Mouse (Mus musculus) urinary bladder, postnatal 4 days (tissue): Measurements from ENCODE around the gene Tmem116.
"Not testable (repeated sequence)": the region's sequence is repeated elsewhere in the genome, so short reads cannot be mapped to it uniquely, and the experiment has no call there.

Experiments used
- DNase-seq, 2 experiments: peaks; one replicate each; pipeline ENCODE4 v3.0.0; 2021 to 2022; ENCODE audit warnings: low spot score in 2 of 2

The Tmem116 gene

DNA sequence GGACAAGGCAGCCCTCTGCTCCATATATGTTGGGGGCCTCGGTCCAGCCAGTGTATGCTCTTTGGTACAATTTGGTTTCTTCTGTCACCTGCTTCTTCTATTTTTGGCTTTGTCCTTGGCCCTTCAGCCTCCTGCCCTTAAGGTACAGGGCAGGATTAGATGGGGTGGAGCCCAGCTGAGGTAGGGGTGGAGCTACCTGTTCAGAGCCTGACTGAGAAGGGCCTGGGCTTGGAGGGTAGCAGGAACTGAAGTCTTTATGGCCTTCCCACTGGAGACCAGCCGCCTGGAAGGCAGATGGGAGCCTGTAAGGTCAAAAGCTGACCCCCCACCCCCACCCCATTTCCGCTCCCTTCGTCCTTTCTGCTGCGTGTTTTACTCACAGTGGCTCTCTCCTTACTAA is 11.3 kb downstream of the Tmem116 start:
- no peak for DNase-seq

DNA sequence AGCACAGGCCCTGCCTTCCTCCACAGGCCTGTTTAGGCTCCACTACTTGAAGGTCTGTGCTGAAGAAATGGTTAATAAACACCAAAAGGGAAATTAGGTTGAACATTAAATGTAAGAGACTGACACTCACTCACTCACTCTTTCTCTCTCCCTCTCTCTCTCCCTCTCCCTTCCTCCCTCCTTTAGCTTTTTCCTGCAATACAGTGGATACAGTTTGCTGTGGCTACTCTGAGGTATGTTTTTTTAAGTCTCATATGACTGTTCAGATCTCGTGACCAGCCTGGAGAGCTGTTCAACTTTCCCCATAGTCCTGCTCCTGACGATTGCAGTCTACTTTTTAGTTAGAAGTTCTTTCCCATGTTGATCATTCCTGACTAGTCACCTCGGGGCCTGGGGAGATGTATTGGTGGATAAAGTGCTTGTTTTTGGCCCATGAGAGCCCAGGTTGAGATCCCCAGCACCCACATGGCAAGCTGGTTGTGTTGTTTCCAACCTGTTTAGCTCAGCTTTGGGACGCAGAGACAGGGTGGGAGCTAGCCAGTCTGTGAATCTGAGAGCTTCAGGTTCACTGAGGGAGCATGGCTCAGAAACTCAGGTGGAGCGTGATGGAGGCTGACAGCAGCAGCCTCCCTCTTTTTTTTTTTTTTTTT is 12.0 kb downstream of the Tmem116 start:
- DNase-seq = no peak

DNA sequence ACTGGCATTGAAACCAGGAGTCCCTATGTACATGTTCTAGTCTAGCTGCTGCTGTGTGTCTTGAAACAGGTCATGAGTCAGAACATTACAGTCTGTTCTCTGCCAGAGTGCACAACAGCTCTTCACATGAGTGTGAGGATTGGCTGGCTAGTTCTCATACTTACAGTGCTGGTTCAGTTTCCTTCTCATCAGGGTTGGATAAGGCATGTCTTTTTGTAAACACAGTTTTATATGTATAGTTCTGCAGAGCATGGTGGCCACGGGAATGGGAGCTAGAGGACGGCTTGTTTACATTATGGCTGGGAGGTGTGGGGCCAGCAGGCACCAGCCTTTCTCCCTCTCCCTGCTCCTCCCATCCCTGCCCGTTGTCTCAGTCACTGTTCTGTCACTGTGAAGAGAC is 17.9 kb downstream of the Tmem116 start:
- no peak for DNase-seq

DNA sequence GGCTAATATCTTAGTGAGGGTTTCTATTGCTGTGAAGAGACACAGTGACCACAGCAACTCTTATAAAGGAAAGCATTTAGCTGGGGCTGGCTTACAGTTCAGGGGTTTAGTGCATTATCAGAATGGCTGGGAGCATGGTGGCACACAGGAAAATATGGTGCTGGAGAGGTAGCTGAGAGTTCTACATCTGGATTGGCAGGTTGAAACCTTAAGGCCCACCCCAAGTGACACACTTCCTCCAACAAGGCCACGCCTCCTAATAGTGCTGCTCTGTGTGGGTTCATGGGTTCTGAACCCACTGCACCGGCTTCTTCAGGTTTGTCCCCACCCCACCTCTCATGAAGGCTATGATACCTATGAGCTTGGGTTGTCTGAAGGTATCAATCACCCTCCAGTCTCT is 20.7 kb downstream of the Tmem116 start:
- DNase-seq = no peak

DNA sequence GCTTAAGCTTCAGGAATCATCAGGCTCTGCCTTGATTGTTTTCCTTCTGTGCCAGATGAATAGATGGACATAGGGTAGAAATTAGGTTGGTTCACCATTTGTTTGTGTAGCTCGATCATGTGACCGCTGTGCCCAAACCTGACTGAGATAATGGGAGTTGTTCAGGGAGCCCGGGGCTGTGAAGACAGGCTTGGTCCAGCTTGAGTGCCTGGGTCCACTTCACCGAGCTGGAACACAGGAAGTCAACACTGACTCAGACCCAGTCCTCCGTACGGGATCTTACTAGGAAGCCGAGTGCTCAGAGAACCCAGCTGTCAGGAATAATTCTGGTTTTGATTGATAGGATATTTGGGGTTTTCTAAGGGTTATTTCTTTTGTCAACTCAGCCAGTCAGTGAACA is 22.9 kb downstream of the Tmem116 start:
- no peak for DNase-seq

DNA sequence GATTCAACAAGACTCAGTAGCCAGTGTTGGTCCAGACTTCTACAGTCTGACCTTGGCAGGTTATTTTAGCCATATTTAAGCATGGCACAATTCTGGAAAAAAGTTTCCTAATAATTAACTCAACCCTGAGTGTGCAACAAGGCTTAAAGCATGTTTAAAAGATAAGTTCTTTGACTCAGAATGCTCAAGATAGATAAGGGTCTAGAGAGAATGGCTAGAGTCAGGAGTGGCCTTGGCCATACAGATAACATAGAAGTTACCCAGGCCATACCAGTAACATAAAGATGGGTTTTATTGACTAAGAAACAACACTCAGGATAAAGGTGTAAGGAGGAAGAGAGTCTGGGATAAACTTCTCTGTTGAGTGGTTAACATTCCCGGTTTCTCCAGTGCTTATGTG is 24.3 kb downstream of the Tmem116 start:
- no peak for DNase-seq

DNA sequence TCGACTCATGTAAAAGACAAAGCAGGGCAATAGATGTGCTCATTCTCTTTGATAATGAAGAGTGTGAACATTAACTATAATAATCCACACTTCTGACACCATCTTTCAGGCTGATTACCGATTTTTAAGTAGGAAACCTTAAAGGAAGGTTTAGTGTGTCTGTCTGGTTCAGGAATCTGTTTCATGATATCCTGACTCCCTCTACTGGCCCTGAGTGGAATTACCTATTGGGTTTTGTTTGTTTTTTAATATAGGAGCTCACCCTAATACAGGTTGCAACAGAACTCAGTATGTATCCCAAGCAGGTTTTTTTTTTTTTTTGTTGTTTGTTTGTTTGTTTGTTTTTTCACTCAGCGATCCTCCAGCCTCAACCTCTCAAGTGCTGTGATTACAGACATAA is 26.0 kb downstream of the Tmem116 start:
- no peak for DNase-seq

DNA sequence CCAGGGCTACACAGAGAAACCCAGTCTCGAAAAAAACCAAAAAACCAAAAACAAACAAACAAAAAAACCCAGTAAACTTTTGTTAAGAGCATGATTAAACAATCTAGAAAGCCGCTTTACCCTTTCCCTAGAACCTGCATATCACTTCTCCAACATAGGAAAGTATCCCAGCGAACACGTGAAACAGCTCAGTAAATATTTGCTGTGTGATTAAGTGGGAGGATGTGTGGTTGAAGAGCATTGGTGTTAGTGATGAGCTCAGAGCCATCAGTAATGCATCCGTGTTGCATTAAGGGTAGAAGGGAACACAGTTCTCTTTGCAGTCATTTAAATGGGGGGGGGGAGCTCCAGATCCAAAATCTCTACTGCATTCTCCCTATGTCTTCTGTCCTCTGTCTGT is 33.1 kb downstream of the Tmem116 start:
- no peak for DNase-seq

DNA sequence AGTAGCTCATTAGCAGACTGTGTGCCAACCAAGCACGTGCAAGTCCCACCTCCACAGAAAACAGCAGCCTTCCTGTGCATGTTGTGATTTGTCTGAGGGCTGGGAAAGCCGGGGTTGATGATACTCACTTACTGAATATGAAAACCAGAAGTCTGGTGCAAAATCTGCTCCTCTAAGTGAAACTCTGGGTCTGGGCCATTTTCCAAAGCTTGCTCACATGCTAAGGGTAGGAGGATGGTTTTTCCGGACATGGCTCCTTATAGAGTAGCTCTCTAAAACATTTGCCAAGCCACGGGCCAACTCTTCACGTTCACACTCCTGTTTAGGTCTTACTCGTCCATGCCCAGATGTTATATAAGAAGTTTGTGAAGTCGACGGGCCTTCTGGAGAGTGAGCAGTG is 41.6 kb downstream of the Tmem116 start:
- DNase-seq = no peak

DNA sequence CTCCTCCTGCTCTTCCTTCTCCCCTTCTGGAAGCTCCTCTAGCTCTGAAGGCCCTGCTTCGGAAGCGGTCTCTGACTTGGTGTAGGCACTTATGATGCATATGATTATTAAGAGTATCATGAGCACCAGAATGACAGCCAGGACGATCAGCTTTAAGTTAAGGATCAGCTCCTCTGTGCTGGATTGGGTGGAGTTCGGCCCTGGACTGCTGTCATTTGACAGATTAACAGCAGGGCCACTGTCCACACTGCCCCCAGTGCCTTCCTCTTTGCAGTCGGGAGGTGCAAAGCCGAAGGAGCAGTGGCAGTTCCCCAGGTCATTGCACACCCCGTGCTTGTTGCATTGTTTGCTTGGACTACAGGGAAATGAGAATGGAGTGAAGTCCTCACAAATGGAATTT is 49.0 kb downstream of the Tmem116 start:
- no peak for DNase-seq

DNA sequence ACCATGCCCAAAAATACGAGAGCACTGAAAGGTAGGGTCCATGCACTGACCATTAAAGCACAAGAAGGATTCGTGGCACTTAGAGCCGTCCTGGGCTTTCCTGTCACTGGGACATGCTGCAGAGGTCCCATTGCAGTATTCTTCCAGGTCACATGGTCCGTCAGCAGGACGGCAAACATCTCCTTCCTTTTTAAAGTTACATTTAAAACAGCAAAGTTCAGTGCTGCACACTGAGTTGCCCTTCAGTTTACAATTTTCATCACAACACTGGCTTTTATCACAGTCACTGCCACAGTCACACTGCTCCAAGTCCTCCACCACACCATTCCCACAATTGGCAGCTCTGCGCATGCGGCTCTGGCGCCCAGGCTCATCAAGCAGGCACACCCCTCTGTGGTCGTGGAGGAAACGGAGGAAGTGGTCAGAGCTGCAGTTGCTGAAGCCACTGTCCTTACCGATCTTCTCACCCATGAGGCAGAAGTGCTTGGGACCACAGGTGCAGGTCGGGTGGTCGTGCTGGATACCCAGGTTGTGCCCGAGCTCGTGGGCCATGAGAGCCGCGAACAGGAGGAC is 49.8 kb downstream of the Tmem116 start:
- not testable (repeated sequence) for DNase-seq

DNA sequence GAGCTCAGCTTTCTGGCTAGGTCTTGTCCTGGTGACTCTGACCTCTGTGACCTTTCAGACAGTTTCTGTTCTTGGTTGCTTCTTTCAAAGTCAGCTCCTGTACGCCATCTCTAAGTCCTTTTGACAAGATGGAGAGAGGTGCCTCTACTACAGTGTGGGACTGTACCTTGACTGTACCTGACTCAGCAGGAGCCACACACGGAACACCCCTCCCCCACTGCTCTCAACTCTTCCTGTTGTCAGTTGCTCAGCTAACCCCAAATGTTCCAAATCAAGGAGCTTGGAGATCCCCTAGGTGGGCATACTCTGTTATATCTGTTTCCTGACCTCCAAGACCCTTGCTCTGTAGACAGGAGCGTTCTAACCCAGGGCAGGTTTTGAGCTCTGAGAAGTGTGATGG is 51.5 kb downstream of the Tmem116 start, which contains the start of gene Adam1b:
Gene Adam1b, minus strand, starts transcription at position 205 of the 400 bp plus-strand sequence.
- no peak for DNase-seq

DNA sequence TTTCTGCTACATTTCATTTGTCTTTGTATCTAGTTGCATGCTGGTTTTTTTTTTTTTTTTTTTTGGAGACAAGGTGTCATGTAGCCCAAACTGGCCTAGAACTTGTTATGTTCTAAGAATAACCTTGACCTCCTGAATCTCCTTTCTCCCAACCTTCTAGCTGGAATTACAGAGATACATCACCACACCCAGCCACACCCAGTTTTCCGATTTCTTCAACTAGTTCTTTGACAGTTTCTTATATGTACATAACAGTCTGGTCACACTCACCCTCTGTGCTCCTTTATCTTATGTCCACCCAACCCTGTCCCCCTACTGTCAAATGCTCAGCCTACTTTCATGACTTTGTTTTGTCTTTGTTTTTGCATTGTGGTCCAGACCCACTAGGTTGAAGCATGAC is 55.2 kb downstream of the Tmem116 start:
- no peak for DNase-seq

DNA sequence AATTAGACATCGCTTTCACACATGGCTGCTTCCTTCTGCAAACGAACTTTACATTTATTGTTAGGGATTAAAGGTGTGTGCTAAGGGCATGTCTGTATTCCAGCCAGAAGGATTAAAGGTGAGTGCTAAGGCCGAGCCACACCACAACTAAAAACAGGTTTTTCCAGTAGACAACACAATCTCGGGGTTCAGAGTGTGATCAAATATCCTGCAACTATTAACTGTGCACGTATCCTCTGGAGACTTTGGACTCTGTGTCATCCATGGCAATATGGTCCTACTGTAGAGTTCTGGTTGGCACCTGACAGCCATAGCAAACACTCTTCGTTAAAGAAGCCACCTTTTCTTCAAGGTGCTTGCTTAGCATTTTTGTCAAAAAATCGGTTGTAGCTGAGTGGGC is 58.3 kb downstream of the Tmem116 start:
- DNase-seq = no peak

DNA sequence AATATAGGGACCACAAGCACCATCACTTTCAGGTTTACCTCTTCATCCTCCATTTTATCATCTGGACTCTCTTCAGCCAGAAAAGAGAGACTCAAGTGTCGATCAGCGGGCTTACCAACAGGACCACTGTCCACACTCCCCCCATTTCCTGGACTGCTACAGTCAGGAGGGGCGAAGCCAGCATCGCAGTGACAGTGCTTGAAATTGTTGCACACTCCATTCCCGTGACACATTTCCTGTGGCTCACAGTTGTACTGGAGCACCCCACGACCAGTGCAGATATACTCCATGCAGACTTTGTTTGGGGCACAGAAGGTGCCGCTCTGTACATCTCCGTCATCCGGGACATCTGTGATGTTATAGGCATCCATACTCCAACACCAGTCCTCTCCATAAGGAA is 67.3 kb downstream of the Tmem116 start:
- DNase-seq = no peak

DNA sequence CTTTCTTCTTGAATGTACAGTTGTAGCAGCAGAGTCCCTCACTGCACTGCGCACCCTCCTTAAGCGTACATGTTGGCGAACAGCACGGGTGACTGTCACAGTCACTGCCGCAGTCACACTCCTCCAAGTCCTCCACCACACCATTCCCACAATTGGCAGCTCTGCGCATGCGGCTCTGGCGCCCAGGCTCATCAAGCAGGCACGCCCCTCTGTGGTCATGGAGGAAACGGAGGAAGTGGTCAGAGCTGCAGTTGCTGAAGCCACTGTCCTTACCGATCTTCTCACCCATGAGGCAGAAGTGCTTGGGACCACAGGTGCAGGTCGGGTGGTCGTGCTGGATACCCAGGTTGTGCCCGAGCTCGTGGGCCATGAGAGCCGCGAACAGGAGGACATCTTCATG is 68.1 kb downstream of the Tmem116 start:
- DNase-seq = not testable (repeated sequence)

DNA sequence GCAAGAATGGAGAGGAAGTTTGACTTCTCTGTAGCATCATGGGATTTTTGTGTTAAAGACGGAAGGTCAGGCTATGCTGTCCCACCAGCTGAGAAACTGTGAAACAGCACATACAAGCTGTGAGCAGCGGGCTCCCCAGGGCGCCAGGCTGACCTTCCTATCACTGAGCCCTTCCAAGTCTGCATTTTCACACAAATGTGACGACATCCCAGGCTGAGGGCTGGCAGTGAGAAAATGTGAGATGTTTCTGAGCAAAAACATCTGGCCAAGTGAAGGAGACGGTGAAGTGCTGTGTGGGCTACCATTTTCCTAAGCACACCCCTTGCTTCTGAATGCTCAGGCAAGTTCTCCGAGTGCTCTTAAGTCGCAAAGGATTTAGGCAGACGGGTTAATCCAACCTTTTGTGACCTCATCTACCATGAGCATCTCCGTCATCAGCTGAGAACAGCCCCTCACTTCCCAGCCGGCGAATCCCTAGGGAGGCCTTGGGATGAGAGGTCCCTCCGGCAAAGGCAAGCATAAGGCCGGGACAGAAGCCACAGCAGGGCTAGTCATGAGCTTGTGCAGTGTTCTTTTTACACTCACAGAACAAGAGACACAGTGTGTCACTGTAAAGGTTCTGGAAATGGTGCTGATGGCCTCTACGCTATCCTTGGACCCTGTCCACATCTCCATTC is 74.2 kb downstream of the Tmem116 start:
- DNase-seq = no peak

DNA sequence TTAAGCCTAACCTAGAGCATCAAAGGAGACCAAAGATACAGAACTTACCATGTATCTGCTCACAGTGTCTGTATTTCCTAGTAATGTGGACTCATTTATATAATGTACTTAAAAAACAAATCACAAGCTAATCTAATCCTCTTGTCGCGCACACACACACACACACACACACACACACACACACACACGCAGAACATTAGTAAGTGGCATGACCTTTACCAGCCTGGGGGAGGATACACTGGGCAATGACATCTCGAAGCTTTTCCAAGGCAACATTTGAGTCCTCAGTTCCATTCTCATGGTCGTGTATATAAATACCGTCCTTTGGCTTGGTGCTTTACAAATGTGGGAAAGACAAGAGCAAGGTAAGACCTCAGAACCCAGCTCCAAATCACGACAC is 74.8 kb downstream of the Tmem116 start:
- no peak for DNase-seq

DNA sequence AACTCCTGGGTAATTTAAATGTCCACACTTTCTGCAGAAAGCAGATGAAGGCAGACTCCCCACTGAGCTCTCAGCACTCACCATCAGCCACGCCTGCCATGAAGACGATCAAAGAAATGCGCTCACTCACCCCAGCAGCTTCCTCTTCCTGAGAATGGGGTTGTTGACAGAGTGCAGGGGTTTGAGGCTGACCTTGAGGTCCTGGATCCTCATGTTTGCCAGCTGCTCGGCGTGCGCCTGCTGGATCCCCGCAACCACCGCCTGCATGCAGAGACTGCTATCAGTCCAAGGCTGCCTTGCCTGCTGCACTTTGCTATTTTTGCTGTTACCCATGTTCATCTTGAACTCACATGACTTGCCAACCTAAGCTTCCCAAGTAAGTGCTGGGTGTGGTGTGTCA is 75.3 kb downstream of the Tmem116 start:
- no peak for DNase-seq

DNA sequence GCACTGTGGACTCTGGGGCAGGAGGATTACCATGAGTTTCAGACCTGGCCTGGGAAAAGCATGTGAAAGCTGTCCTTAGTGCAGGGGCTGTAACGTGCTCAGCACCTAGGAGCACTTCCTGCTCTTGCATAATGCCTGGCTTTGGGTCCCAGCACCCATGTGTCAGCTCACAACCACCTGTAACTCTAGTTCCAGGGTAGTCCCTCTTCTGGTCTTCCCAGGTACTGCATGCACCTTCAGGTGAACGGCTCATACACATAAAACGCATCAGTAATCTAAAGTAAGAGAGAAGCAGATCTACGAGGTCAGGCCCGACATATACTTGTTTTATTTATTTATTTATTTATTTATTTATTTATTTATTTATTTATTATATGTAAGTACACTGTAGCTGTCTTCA is 82.8 kb downstream of the Tmem116 start:
- no peak for DNase-seq

DNA sequence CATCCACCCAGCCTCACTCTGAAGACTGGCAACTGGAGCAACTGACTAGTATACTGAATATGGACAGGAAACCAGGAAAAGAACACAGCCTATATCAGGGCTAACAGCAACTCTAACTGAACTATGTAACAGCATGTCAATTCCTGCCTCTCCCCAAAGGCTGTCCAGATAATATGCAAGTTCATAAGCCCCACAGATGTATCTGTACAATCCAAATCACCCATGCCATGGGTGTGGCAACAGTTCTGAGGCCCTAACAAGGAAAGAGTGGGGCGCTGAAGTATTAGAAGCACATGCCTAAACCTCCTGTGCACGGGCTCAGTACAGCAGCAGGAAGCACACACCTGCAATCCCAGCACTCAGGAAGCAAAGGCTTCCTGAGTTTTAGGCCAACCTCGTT is 83.4 kb downstream of the Tmem116 start:
- no peak for DNase-seq

DNA sequence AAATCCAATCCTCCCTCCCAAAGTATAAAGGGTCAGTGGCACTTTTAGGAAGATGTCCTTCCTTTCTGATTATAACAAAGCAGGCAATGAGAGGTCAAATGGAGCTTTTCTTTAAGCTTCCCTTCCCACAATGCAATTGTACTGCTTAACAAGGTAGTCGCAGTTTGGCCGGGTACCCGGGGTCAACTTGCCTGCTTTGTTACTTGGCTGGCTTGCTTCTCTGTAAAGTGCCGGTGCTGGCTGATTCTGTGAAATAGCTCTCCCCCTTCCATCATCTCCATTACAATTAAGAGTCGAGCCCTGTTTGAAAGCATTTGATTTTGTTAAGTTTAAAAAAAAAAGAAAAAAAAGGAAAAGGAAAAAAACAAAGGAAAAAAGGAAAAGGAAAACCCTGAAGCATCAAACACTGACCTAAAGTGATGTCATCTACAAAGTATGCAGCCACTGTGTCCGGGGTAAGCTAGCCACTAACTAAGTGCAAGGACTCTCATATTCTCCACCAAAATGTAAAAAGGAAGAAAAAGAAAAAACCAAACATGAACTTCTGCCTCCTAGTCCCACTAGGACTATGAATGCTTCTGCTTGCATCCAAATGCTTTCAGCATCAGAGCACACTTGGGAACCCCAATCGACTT is 85.3 kb downstream of the Tmem116 start:
- DNase-seq = no peak

DNA sequence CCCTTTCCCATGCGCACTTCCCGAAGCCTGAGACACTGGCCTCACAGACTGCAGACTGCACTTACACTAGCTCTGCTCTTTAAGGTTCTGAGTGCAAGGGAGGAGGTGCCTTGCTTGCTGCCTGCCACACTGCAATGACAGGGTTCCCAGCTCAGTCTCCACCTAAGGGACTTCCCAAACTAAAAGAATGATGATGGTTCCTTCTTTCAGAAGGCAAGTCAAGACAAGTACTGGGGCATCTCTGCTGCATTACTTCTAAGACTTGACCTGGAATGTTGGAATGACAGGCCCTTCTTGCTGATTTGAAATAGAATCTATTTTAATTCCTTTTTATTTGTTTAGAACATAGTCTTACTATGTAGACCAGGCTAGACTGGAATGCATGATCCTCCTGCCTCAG is 85.9 kb downstream of the Tmem116 start:
- DNase-seq = no peak
